Mouse (Mus musculus): ENCODE data around the gene Tgif2. TPM values are rescaled to one million over a fixed set of nuclear protein-coding genes. Genes with fewer than 3 reads are reported as not detected.
"Not testable (repeated sequence)": the region's sequence is repeated elsewhere in the genome, so short reads cannot be mapped to it uniquely, and the experiment has no call there.

Gene Tgif2
- total RNA-seq, 2 experiments from 2014 or later = 0.88 to 1.5 TPM

- peak; percentile 18 to 46 for DNase-seq (ENCODE audit: low spot score in 2 of 2)
- intact Hi-C loops (cut with DNase I) = no loop called here
Measured at GRCm38 (mm10) chr2:156841028-156841840, 1.4 kb downstream of the Tgif2 start.

- intact Hi-C loops (cut with DNase I) = no loop called here
- DNase-seq (ENCODE audit: low spot score in 2 of 2) = peak in 1 of 2 experiments; percentile 13
Measured at GRCm38 (mm10) chr2:156841841-156842706, 2.3 kb downstream of the Tgif2 start.

GRCm38 (mm10) chr2:156842711-156843110 lies 2.9 kb downstream of the Tgif2 start:
- intact Hi-C loops (cut with DNase I) = no loop called here

GRCm38 (mm10) chr2:156843331-156843730 lies 3.5 kb downstream of the Tgif2 start:
- intact Hi-C loops (cut with DNase I) = no loop called here
- DNase-seq (ENCODE audit: low spot score in 2 of 2) = no peak

More at GRCm38 (mm10) chr2:156842711-156843110, 2.9 kb downstream of the Tgif2 start:
- no peak for DNase-seq (ENCODE audit: low spot score in 2 of 2)

- intact Hi-C loops (cut with DNase I) = no loop called here
Measured at GRCm38 (mm10) chr2:156844715-156845114, 4.9 kb downstream of the Tgif2 start.

GRCm38 (mm10) chr2:156847653-156848052 lies 7.8 kb downstream of the Tgif2 start:
- DNase-seq (ENCODE audit: low spot score in 2 of 2) = no peak
- intact Hi-C loops (cut with DNase I) = no loop called here

More at GRCm38 (mm10) chr2:156844715-156845114, 4.9 kb downstream of the Tgif2 start:
- no peak for DNase-seq (ENCODE audit: low spot score in 2 of 2)

GRCm38 (mm10) chr2:156848526-156849182 lies 8.8 kb downstream of the Tgif2 start:
- intact Hi-C loops (cut with DNase I) = no loop called here
- DNase-seq (ENCODE audit: low spot score in 2 of 2) = no peak

GRCm38 (mm10) chr2:156850505-156850904 lies 10.7 kb downstream of the Tgif2 start:
- intact Hi-C loops (cut with DNase I) = loop anchor here (10.0 kb wide), 1 partner anchor 306 kb away; the partner anchor contains the start of gene Aar2
- DNase-seq (ENCODE audit: low spot score in 2 of 2) = no peak

- intact Hi-C loops (cut with DNase I) = loop anchor here (10.0 kb wide), 1 partner anchor 309 kb away; the partner anchor contains the start of gene Aar2
Measured at GRCm38 (mm10) chr2:156853584-156853983, 13.8 kb downstream of the Tgif2 start.

GRCm38 (mm10) chr2:156853999-156854771 lies 14.4 kb downstream of the Tgif2 start:
- intact Hi-C loops (cut with DNase I) = loop anchor here (2.0 to 10.0 kb wide), 2 partner anchors 45 to 309 kb away; partner anchors contain the start of gene Aar2
- DNase-seq (ENCODE audit: low spot score in 2 of 2) = peak; percentile 60 to 62

More at GRCm38 (mm10) chr2:156853584-156853983, 13.8 kb downstream of the Tgif2 start:
- not testable (repeated sequence) for DNase-seq (ENCODE audit: low spot score in 2 of 2)

- no peak for DNase-seq (ENCODE audit: low spot score in 2 of 2)
- intact Hi-C loops (cut with DNase I) = loop anchor here (10.0 kb wide), 1 partner anchor 312 kb away; the partner anchor contains the start of gene Aar2
Measured at GRCm38 (mm10) chr2:156856311-156856710, 16.5 kb downstream of the Tgif2 start.

- intact Hi-C loops (cut with DNase I) = loop anchor here (10.0 kb wide), 1 partner anchor 313 kb away; the partner anchor contains the start of gene Aar2
- DNase-seq (ENCODE audit: low spot score in 2 of 2) = no peak
Measured at GRCm38 (mm10) chr2:156857385-156857791, 17.6 kb downstream of the Tgif2 start.

- no peak for DNase-seq (ENCODE audit: low spot score in 2 of 2)
- intact Hi-C loops (cut with DNase I) = loop anchor here (10.0 kb wide), 1 partner anchor 313 kb away; the partner anchor contains the start of gene Aar2
Measured at GRCm38 (mm10) chr2:156857835-156858234, 18.0 kb downstream of the Tgif2 start, which contains the start of gene 4930518I15Rik. Gene 4930518I15Rik (minus strand): TSS chr2:156857946.

- intact Hi-C loops (cut with DNase I) = loop anchor here (10.0 kb wide), 1 partner anchor 314 kb away; the partner anchor contains the start of gene Aar2
- no peak for DNase-seq (ENCODE audit: low spot score in 2 of 2)
Measured at GRCm38 (mm10) chr2:156858671-156859070, 18.9 kb downstream of the Tgif2 start.

- peak in 1 of 2 experiments; percentile 28 for DNase-seq (ENCODE audit: low spot score in 2 of 2)
- intact Hi-C loops (cut with DNase I) = no loop called here
Measured at GRCm38 (mm10) chr2:156862041-156862717, 22.4 kb downstream of the Tgif2 start.

- intact Hi-C loops (cut with DNase I) = no loop called here
- DNase-seq (ENCODE audit: low spot score in 2 of 2) = peak; percentile 98 to 99
Measured at GRCm38 (mm10) chr2:156862772-156863486, 23.1 kb downstream of the Tgif2 start, which contains the start of gene Rab5if. Gene Rab5if (plus strand): TSS chr2:156863128.

Data from left cerebral cortex, postnatal 14 days (tissue).